Mouse (Mus musculus) thymus, postnatal 10 days (tissue): ENCODE results near the gene Zmpste24.

Source experiments
- DNase-seq, 2 experiments: peaks; one replicate each; pipeline ENCODE4 v3.0.0; 2021; ENCODE audit warnings: low spot score in 2 of 2

The Zmpste24 gene

GRCm38 (mm10) chr4:121031440-121031839 lies 66.6 kb downstream of the Zmpste24 start:
- DNase-seq, result no peak

- DNase-seq, result no peak
Measured at GRCm38 (mm10) chr4:121029632-121030031, 68.4 kb downstream of the Zmpste24 start.

- peak in 1 of 2 experiments; percentile 61 for DNase-seq
Measured at GRCm38 (mm10) chr4:121028659-121029392, 69.2 kb downstream of the Zmpste24 start.

GRCm38 (mm10) chr4:121028146-121028545 lies 69.9 kb downstream of the Zmpste24 start:
- DNase-seq, result no peak

- DNase-seq, result no peak
Measured at GRCm38 (mm10) chr4:121025681-121026080, 72.4 kb downstream of the Zmpste24 start.

GRCm38 (mm10) chr4:121023941-121024340 lies 74.1 kb downstream of the Zmpste24 start:
- DNase-seq, result no peak

- DNase-seq, result no peak
Measured at GRCm38 (mm10) chr4:121023464-121023863, 74.6 kb downstream of the Zmpste24 start.

- no peak for DNase-seq
Measured at GRCm38 (mm10) chr4:121021911-121022310, 76.1 kb downstream of the Zmpste24 start.

- no peak for DNase-seq
Measured at GRCm38 (mm10) chr4:121020040-121020790, 77.8 kb downstream of the Zmpste24 start.

- DNase-seq, result no peak
Measured at GRCm38 (mm10) chr4:121018250-121018649, 79.8 kb downstream of the Zmpste24 start.

GRCm38 (mm10) chr4:121016928-121017657 lies 80.9 kb downstream of the Zmpste24 start, which contains the start of gene Smap2:
Gene Smap2 (minus strand): TSS chr4:121017247.
- DNase-seq, result peak; percentile 95 to 98

- DNase-seq, result peak in 1 of 2 experiments; percentile 25
Measured at GRCm38 (mm10) chr4:121016021-121016898, 81.8 kb downstream of the Zmpste24 start.

- DNase-seq, result no peak
Measured at GRCm38 (mm10) chr4:121015268-121015659, 82.8 kb downstream of the Zmpste24 start.

GRCm38 (mm10) chr4:121014594-121015267 lies 83.3 kb downstream of the Zmpste24 start:
- DNase-seq, result no peak

GRCm38 (mm10) chr4:121010770-121011549 lies 87.1 kb downstream of the Zmpste24 start:
- no peak for DNase-seq
